Mouse (Mus musculus) ovary, adult 18-20 months (tissue): ENCODE data around the gene Gm6034.
"Not testable (repeated sequence)": the region's sequence is repeated elsewhere in the genome, so short reads cannot be mapped to it uniquely, and the experiment has no call there.

ENCODE experiments used
- DNase-seq: peaks from one replicate; pipeline ENCODE4 v3.0.0; 2022; ENCODE audit warnings: low spot score, mixed read lengths

Gm6034 gene

GRCm38 (mm10) chr17:36082519-36083232, 39.9 kb downstream of the Gm6034 start:
- DNase-seq, result not testable (repeated sequence)

DNA sequence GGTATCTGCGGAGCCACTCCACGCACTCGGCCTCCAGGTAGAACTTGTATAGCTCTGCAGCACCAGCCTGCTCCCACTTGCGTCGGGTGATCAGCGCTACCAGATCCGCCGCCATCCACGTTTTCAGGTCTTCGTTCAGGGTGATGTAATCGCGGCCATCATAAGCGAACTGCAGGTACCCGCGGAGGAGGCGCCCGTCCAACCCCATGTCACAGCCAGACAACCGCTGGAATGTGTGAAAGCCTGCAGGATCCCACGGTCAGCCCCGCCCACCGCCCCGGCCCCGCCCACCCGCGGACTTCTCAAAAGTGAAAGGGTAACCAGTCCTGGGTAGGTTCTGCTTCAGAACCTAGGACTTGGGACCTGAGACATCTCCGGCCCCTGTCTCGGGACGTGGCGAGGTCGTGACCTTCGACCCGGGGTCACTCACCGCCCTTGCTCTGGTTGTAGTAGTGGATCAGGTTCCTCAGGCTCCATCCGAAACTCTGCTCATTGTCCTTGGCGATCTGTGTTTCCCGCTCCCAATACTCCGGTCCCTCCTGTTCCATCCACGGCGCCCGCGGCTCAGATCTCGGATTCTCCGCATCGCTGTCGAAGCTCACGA, 40.6 kb downstream of the Gm6034 start:
- no peak for DNase-seq

GRCm38 (mm10) chr17:36083870-36084451, 41.2 kb downstream of the Gm6034 start:
- no peak for DNase-seq

DNA sequence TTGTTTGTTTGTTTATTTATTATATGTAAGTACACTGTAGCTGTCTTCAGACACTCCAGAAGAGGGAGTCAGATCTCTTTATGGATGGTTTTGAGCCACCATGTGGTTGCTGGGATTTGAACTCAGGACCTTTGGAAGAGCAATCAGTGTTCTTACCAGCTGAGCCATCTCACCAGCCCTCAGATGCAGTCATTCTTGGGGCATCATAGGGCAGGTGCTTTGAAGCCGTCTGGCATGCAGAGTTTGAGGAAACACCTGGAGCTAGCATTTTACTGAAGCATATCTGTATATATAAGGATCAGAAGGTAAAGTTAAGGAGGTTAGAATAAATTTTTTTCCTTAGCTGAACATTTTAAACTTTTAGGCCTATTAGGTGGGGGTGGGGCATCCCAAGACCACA, 43.2 kb downstream of the Gm6034 start:
- not testable (repeated sequence) for DNase-seq

DNA sequence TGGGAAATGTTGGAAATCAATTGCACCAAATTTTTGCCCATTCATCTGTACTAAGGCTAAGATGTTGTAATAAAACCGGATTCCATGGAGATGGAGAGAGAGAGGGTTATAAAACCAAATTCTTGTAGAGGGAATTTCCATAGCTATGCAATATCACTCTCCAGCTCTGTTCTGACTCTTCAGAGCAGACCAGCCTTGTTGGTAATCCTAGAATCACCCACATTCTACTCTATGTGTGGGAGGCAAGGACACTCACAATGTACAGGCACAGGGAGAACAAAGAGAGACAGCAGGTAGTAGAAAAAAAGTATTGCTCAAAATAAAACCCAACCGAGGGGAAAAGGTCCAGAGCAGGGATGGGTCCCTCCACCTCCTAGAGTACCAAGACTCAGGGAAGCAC, 49.2 kb downstream of the Gm6034 start:
- not testable (repeated sequence) for DNase-seq

GRCm38 (mm10) chr17:36092520-36092919, 49.8 kb downstream of the Gm6034 start:
- not testable (repeated sequence) for DNase-seq

DNA sequence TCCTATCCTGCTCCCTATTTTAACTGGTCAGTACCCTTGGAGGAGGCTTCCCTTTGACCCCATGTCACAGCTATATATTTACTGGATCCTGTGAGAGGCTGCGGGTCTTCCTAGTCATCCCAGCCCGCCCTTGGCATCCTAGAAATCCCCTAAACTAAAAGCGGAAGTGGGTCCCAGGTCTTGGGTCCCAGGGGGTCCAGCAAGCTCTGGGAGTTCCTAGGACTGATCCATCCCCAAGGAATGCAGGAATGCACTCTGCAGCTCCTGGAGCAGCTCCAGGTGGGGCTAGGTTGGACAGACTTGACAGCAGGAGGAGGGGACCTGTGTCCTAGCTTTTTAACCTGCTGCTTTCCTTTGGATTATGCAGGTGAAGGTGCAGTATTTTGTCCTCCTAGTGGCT, 51.2 kb downstream of the Gm6034 start:
- no peak for DNase-seq

DNA sequence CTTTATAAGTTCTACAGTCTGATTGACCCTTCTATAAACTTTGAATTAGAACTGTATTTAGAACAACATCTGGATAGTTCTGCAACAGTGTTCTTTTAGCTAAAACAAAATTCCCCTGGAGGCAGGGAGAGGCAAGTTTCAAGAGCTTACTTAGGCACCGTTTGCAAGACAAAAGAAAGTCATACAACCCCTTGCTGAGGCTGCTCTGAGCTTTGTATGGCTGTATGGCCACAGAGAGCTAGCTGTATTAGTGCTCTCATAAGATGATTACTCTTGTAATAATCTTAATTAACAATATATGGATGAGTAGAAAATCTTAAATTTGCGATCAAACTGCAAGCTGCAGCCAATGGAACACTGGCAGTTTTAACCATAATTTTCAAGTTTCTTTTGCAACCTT, 56.8 kb downstream of the Gm6034 start:
- DNase-seq, result not testable (repeated sequence)

DNA sequence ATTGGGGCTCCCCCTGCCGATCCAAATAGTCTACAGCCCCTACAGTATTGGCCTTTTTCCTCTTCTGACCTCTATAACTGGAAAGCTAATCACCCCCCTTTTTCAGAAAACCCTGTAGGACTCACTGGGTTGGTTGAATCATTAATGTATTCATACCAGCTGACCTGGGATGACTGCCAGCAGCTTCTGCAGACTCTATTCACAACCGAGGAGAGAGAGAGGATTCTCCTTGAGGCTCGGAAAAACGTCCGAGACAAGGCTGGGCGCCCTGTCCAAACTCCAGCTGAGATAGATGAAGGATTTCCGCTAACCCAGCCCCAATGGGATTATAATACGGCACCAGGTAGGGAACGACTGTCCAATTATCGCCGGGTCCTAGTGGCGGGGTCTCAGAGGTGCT, 59.3 kb downstream of the Gm6034 start:
- not testable (repeated sequence) for DNase-seq
